Mouse (Mus musculus) frontal cortex, adult (tissue): ENCODE measurements around the gene Treh.

Source experiments
- ATAC-seq: cut with Nextera tagmentation; 2 replicates; pipeline ENCODE4 v1.9.2; 2017; ENCODE audit warnings: mild to moderate bottlenecking, moderate library complexity, mixed read lengths; ENCODE audit not compliant: low TSS enrichment

The Treh gene

DNA sequence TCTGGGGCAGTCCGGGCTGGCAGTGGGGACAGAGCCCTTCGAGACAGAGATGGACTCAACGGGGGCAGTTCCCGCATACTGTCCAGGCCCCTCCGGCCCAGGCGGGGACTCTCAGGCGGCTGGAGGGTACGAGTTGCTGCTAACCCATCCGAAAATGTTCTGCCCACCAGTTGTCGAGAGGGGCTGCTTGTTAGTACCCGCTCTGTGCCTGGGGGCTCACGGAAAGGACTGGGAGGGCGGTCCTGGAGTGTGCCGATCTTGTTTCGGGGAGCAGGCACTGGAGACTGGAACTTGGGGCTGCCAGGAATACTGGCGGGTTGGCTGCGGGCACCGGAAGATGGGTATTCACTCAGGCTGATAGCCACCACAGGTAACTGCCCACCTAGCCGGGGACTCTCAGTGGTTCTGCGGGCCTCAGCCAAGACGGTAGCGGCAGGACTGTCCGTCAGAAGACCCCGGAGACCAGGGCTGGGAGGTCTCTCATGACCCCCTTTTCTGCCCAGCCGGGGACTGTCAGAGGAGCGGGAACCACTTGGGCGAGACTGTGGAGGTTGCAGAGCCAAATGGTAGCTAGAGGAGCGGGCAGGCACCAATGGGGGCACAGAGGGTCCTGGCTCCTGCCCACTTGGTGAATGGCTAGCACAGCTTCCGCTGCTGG, 42.8 kb downstream of the Treh start:
- no peak for ATAC-seq

DNA sequence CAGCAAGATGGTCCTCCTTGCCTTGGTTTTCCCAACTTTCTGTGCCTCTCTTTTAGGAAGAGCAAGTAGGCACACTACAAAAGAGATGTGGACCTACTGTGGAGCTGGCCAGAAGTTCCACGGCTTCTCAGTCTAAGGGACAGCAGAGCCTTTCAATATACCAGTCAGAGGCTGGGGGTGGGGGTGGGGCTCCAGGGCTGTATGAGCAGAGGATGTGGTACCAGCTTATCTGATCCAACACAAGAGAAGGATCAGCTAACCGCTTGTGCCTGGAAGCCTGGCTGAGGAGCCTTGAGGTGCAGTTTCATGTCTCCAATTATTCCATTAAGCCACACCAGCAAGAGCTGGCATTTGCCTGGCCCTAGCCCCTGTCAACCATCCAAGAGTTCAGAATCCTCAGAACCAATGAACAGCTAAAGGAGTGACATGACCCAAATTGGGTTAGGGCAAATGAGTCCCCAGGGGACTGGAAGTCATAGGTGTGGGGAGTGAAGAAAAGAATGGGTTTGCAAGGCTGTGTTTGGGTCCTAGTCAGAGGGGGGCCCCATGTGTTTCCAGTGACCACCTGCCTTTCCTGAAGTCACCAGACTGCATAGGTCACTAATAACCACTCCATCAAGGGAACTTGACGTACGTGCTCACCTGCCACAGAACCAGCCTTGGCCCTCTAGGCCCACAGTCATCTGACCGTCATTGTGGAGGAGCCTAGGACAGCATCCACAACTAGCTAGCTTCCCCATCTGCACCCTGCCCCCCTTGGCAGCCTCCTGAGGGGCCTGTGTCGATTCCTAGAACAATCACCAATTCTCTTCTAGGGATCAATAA, 44.2 kb downstream of the Treh start:
- no peak for ATAC-seq

DNA sequence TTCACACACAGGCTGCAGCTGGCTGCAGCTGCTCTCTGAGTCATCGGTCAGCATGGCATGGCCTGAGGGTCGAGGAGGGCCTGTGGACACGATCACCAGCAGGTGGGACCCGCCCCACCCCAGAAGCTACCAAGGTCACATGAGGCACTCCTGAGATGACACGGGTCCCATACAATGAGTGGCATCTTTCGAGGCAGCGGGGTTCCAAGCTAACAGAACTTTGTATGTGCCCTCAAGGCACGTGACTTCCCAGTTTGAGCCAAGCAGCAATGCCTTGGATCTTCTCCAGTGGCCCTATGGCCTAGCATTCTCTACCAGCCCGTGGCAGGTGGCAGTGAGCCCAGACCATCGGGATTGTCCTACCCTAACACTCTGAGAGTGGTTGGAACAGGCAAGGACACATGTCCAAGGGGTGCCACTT, 44.8 kb downstream of the Treh start:
- ATAC-seq = 0 out of 2 replicates have a peak, but pooled peaks have one; percentile 26

DNA sequence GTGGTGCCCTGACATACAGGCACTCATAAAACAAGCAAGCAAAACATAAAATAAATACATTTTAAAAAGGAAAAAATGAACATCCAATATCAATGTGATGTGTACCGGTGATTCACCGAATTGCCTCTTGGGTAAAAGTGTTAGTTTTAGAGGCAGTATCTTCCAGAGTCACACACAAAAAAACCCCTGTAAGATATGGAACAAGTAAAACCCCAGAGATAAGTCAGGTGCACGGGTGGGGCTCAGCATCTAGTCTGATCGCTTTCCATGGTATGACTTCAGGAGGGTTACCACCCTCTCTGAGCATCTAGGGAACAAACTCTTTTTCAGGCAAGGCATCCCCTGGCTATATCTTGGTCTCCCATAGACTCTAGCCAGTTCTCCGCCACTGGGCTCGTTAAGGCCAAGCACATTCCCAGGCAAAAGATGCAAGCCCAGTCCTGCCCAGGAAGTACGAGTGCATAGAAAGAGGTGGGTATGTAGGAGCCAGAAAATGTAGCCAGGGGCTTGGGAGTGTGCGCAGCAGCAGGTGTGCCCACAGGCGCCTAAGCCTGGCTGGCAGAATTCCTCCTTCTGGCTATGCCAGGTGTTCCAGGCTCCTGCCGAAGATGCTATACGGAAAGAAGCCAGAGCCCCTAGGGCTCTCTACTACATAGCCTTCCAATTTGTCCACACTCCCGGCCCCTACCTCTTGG, 46.1 kb downstream of the Treh start:
- ATAC-seq = no peak

DNA sequence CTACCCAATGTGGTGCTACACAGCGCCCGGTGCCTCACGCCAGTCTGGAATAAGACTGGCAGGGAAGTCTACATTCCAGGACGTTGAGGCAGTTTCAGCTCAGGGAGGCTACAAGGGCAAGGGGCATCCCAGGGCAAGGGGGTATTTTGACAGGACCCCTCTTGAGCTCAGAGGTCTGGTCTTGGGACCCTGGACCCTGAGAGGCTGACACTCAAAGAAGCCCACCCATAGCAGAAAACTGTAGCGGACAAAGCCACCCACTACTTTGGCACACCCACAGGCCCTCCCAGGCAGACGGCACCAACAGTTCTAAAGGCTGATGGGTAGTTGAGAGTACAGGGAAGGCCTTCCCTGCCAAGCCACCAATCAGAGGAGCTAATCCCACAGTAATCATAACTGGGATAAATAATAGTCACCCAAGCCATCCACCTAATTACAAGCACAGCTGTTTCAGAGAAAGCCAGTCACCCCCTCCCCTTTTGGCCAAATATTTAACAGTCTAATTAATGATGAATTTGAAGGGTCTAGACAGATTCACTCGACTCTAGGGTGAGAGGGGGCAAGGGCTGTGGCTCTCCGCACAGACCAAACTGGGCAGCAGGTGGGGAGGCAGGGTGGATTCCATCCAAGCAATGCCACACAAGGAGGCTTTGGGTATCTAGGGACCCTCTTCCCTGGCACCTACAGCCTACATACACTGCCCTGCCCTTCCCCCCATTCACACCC, 46.8 kb downstream of the Treh start:
- ATAC-seq = no peak

DNA sequence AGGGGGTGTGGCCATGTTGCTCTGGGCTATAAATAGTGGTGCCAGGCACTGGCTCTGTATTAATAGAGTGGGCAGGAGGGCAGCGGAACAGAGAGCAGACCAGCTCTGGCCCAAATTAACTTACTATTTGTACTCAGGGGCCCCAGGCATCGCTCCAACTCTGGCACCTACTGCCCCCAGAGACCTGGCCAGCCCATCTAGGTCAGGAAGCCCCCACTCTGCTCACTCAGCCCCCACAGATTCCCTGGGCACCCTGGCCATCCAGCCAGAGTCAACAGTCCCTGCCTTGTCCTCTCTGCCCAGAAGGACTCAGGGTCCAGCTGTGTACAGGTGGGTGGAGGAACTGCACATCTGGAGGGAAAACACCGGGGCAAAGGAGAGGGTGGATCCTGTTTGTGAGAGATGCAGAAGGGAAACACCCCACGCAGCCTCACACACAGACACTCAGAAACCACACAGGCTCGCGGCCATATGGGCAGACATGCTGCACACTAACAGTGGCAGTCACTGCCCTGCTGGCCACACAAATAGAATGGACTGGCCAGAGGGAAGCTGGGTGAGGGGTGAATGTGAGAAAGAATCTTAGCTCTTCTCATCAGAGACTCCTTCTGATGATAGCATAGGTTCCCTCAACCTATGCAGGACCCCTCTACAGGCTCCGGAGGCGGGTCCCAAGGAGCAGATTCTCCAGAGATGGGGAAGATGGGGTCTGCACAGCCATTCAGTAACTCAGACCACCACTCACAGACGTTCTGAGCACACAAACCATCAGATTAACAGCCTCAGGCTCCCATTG, 47.5 kb downstream of the Treh start:
- no peak for ATAC-seq

DNA sequence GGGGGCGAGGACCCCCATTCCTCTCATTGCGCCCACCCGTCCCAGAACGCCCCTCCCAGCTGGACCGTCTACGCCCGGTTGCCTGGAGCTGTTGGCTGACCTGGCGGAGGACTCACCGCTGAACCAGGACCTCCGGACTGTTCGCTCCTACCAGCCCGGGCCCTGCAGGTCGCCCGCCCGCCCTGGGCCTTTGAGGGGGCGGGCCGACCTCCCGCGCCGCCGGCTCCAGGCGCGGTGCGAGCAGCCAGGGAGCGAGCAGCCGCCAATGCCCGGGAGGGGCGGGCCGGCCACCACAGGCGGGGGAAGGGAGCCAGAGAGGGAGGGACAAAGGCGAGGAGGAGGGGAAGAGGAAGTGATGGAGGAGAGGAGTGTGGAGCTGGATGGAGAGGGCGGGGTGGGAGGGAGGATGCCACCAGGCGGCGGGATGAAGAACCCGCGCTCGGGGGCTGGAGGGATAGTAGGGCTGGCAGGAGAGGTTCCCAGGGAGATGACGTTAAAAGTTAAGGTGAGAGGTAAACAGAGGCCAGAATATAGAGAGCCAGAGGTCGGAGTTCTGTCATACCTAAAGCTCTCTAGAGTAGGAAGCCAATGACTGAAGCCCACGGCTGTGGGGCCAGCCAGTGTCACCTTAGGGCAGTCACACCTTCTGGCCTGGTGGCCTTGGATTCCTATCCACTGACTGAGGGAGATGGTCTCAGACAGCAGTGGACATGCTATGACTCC, 48.3 kb downstream of the Treh start:
- peak; percentile 65 for ATAC-seq

DNA sequence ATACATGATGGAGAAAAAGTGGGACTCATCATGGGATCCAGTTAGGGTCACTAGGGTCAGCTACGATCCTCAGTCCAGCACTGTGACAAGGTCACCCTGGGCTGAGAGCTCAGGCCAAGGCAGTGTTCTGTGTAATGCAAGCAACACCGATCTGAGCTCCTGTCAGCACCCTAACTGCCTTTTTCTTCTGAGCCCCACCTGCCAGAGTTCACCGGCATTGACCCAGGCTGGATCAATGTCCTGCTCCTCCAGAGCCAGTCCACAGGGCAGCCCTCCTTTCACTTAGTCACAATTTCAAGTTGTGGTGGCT, 48.8 kb downstream of the Treh start:
- no peak for ATAC-seq

DNA sequence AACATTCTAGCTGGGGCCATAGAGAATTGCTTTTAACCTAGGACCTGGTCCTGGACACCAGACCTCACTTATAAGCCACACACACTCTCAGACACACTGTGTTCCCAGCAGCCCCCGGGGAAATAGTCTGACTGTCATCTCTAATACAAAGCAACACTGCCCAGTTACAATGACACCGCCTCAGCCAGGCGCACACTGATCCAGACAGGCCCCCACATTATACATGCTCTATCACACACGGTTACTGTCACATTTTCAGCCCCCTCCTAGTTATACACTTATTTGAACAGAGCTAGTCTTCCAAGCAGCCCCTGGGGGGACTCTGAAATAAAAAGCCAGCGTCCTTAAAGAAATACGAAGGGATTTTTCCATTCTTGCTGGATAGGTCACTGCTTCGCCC, 49.5 kb downstream of the Treh start:
- ATAC-seq = no peak

DNA sequence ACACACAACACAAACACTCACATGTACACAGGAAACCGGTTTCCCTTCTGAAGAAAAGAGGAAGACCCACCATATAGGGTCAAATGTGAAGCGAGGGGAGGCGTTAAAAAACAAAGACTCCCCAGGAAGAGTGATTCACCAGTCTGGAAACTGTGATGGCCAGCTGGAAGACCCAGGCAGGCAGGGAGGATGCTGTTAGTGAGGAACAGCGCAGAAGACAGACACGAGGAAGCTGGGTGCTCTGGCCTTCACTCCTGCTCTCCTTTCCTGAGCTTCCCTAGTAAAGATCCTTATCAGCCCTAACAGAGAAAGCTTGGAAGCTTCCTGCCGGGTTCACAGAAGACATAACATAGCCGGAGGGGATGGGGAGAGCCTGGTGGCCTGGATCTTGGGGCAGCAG, 50.0 kb downstream of the Treh start:
- no peak for ATAC-seq

DNA sequence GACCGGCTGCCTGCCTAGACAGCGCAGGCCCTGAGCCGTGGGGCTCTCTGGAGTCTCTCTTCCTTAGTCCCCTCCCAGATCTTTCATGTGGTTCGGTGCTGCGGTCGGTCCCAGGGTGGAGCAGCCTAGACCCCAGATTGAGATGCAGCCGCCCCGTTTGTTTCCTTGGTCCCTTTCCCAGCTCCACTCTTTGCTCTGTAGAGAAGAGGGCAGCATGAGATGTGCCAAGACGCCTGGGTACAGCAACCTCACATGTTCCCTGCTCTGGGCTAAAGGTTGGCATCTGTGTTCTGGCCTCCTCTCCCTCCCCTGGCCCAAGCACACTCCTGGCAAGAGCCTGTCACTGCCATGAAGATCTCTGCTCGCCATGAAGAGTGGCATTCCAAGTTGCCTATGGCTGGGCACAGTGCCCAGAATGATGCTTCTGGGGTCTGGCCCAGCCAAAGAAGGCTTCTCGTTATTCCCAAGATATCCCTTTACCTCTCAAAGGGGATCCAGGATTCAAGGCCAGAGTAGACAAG, 50.5 kb downstream of the Treh start:
- no peak for ATAC-seq

DNA sequence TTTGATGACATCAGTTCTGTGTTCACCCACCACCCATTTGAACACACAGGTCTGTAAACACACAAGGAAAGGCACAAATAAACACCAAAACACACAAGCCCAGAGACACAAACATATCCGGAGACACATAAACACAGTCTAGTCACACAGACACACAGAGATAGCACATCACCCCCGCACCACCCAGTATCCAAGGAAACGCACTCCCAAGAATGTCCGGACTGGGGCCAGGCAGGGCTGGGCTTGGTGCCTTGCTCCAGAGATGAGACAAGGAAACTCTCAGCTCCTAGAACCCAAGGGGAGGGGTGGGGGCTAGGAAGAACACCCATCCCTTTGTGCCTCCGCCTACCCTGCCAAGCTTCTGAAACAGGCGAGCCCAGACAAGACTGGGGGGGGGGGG, 51.2 kb downstream of the Treh start:
- 0 out of 2 replicates have a peak, but pooled peaks have one; percentile 25 for ATAC-seq

DNA sequence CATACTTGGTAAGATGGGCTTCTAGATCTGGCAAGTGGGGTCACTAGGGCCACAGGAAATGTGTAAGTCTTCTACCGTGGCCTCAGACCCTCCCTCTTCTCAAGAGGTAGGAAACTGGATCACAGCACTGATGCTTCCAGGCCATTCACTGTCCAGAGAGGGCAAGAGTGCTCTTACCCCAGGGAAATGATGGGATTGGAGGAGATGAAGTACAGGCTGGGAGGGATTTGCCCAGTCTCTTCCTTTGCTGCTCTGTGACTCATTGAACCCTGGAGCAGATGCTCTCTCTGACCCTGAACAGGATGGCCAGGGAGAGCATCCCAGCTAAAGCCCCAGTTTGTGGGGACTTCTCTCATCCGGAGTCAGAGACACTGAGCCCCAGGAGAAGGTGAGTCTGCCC, 51.6 kb downstream of the Treh start:
- ATAC-seq = no peak

DNA sequence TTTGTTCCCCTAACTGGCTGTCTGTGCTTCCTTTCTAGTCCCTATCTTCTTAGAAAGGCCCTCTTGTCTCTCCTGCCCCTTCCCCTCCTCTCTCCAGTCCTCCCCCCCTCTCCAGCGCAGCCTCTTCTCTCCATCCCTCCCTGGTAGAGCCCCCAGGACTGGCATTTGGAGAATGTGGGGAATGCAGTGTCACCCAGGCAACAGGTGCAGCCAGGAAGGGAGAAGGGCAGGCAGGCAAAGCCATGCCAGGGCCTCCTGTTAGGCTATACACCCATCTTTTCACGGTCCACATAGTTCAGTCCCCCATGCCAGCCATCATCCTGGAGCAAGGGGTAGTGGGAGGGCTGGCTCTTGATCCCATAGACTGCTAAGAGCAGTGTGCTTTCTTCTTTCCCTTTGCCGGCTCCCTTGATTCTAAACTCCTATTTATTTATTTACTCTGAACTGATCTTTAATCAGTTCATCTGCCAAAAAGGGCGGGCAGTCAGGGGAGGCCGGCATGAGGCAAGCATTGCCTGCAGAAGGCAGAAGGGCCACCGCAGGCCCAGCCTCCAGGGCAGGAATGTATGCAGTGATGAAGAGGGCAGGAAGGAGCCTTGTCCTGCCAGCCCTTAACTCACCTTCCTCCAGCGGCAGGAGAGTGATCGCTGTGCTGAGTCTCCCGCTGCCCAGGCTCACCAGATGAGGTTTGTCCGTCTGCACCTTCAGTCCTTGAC, 53.6 kb downstream of the Treh start:
- no peak for ATAC-seq

DNA sequence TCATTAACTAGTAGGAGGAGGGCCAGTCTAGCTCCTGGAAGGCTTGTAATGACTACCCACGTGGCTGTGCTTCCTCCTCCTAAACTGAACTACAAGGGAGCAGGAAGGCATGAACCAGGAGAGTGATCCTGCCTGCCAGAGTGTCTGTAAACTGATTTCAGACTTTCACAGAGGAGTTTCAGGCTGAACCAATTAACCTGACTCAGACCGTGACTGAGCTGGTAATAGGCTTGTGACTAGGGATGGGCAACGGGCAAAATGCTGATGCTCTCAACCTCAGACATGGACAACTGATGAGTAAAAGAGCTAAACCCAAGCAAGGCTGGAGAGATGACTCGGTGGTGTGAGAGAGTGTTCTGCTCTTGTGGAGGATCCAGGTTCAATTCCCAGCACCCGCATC, 54.4 kb downstream of the Treh start:
- ATAC-seq = no peak

DNA sequence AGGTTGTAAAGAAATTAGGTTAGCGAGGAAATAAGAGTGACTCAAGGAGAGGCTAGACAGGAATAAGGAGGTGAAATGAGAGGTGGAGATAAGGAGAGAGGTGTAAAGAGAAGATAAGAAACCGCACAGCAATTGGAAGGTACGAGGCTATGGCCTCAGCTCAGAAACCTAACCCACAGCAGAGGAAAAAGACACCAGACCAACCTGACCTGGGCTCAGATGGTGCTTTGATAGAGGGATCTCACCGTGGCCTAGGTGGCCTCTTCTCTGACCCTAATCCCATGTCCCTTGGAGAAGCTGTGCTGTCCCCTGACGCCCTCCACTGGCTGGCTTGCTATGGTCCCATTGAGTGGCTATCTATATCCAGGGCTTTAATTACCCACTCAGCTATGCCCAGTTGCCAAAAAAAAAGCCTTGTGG, 59.1 kb downstream of the Treh start:
- no peak for ATAC-seq

DNA sequence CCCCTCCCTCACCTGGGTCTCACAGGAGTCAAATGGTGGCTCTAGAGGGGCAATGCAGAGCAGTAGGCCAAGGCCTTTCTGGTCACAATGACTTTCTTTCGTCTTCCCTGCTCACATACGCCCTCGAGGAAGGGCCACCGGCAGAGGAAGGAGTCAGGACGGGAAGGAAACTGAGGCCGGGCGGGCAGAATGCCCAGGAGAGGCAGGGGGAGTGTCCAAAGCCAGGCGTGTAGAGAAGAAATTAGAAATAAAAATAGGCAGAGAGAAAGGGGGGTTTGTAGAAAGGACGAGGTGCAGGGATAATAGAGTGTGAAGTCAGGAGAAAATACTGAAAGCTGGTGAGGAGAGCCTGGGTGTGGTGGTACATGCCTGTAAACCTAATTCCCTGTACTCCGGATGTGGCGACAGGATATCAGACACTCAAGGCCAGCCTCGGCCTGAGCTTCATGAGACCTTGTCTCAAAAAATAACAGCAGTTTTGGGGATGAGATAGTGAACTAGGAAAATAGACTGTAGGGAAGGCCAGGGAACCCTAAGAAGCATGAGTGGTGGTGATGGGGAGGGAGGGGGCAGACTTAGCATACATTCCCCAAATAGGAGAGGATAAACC, 60.0 kb downstream of the Treh start:
- no peak for ATAC-seq

DNA sequence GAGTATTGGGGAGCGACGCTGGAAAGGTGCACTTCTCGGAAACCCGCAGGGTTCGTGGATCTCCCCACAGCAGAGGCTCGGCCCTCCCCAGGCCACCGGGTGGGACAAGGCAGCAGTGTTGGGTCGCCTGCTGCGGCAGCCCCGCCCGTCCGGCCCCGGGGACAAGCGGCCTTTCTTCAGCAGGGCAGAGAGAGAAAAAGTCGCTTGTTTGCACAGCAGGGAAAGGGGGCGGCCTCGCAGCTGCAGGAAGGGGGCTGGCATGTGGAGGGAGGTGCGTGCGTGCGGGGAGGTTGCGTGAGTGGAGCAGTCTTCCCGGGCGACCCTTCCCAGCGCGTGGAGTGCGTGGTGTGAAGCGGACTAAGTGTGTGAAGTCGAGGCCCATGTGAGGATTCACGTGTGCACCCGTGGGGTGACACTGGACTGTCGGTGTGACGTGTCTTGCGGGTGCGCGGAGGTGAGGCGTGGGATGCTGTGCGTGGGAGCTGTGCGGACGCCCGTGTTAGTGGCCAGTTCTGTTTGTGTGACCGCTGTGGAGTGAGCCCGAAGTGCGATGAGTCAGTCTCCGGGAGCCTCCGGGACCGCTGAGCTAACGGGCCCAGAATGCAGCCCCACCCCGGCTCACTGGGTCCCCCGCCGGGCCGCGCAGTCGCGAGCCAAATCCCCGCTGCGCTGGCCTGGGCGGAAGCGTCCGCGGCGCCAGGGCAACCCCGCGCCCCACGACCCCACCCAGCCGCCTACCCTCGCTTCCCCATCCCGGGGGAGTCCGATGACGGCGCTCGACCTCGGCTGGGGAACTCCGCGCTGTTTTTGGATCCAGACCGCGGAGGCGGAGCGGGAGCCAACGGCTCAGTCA, 60.9 kb downstream of the Treh start:
- peak; percentile 39; the same call in 1 of the 2 replicates for ATAC-seq
